Mouse (Mus musculus) bone marrow, adult 2 months (tissue): Measurements from ENCODE around the gene Man1a2. TPM values are rescaled to one million over a fixed set of nuclear protein-coding genes. Genes with fewer than 3 reads are reported as not detected.
A peak's percentile ranks its signal among the peaks of the same experiment; 100 is the strongest.

ENCODE experiments used
- H3K27ac ChIP-seq: fragments of 200-500 bp; 2 replicates; pipeline ENCODE4 v1.5.1; 2012; ENCODE audit warnings: low read depth, mild to moderate bottlenecking, control low read depth, inconsistent platforms, low read length; ENCODE audit not compliant: control insufficient read depth, poor library complexity, insufficient read depth
- H3K4me1 ChIP-seq: fragments of 200-500 bp; 2 replicates; pipeline ENCODE4 v1.6.1; 2011; ENCODE audit warnings: low read length; ENCODE audit not compliant: control insufficient read depth, insufficient read depth
- H3K4me3 ChIP-seq: fragments of 200-500 bp; replicated peaks from 2 replicates; pipeline ENCODE3; 2011; ENCODE audit warnings: mild to moderate bottlenecking, low read depth, low read length, control low read depth; ENCODE audit not compliant: control insufficient read depth
- CTCF ChIP-seq: fragments of 200-500 bp; IDR thresholded peaks from 2 replicates; pipeline ENCODE4 v1.5.1; 2011; ENCODE audit warnings: low read length, control low read depth; ENCODE audit not compliant: control insufficient read depth, insufficient read depth
- POLR2A ChIP-seq: fragments of 200-500 bp; IDR thresholded peaks from 2 replicates; pipeline ENCODE4 v1.6.1; 2011; ENCODE audit warnings: low read depth, mild to moderate bottlenecking, control low read depth, low read length, borderline replicate concordance; ENCODE audit not compliant: control insufficient read depth
- WGBS: fragments of 180-500 bp; shearing (Covaris S2); methylation state at CpG from one replicate; pipeline ENCODE4 v1.1.7; 2018; 5-methylcytosine and 5-hydroxymethylcytosine counted together
- polyA plus RNA-seq: library from polyadenylated mRNA; stranded (reverse); fragments of >200 nt; gene quantifications from 2 replicates; pipeline ENCODE4 v1.2.4, GENCODE M21; 2011; ENCODE audit warnings: low replicate concordance; ENCODE audit not compliant: missing spikeins, insufficient read depth, insufficient read length

The Man1a2 gene
- polyA plus RNA-seq, 1 experiment = 19.5 TPM

DNA sequence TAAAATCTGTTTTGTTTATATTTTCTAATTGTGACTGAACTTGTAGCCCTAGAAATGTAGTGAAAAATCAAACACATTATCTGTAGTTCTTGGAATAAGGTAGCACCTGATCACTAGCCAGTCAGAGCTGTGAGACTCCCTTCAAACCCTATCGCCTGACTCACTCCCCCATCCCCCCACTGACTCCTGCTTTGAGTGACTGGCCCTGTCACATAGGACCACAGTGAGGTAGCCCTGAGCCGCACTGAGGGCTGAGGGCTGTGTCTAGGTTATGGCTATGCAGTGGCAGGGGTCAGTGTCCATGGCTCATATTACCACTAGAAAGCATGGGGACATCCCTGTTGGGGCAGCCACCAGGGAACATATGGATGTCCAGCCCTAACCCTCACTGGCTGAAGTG lies 80.8 kb downstream of the Man1a2 start:
- H3K4me1 ChIP-seq = no peaks in the 10 kb centered on the region
- TF ChIP-seq POLR2A (no peak), CTCF (no peak)
- H3K27ac ChIP-seq = no peak overlapping the region
- WGBS = 86% methylated on average over 2 of the region's 2 CpGs
- no peak overlapping the region for H3K4me3 ChIP-seq

DNA sequence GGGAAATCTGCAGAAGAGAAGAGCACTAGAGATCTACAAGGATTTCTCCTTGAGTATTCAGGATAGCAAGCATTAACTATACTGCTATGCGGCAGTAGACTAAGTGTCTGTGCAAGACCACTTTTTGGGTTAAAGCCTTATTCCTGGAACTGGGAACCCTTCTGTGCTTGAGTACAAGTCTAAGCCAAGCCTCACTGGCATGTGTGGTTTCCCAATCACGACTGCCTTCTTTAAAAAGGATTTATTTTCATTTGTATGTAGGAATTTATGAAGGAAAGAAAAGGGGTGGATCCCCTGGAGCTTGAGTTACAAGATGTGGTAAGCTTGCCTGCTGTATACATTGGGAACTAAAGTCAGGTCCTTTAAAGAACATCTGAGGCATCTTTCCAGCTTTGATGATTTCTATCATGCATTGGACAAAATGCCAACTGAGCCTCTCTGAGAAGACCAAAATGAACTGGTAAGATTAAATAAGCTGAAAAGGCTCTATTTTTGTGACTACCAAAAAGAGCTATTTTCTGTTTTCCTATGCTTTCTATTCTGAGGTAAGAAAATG lies 86.0 kb downstream of the Man1a2 start:
- Histone ChIP-seq H3K4me3 (no peak overlapping the region), H3K27ac (no peak overlapping the region), H3K4me1 (no peaks in the 10 kb centered on the region)
- no peak for TF ChIP-seq POLR2A
- no peak for TF ChIP-seq CTCF
- WGBS = 89% methylated on average over 2 of the region's 2 CpGs

DNA sequence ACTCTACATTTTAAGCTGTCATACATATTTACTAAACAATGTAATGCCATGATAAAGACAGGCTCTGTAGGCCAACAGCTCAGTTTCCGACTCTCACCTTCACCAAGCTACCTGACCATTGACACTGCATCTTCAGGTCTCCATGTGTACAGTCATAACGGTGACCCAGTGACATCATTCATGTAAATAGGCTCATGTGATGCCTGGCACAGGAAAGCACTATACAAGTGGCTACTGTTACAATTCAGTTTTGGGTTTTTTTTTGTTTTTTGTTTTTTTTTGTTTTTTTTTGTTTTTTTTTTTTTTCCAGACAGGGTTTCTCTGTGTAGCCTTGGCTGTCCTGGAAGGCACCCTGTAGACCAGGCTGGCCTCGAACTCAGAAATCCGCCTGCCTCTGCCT lies 94.2 kb downstream of the Man1a2 start:
- Histone ChIP-seq H3K27ac (no peak overlapping the region), H3K4me3 (no peak overlapping the region), H3K4me1 (no peaks in the 10 kb centered on the region)
- WGBS = 86% methylated on average over 4 of the region's 4 CpGs
- TF ChIP-seq POLR2A (no peak), CTCF (no peak)

DNA sequence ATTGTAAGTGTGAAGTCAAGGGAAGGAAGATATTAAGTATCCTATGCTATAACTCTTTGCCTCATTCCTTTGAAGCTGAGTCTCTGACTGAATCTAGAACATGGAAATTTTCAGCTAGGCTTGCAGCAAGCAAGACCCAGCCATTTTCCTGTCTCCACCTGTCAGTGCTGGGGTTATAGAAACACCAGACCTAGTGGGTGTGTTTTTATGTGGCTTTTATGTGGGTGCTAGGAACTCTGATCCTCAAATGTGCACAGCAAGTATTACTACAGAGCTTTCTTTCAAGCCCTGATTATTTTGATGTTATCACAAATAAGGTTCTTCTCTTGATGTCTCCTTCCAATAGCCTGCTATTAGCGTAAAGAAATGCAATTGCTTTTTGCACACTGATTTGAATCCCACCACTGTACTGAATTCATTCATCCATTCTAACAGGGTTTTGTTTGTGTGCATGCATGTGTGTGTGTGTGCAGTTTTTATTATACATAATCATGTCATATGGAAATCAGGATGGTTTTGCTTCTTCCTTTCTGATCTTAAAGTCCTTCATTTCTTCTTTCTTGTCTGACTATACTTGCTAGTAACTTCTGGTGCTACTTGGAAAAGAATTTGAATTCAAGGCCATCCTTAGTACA lies 102.5 kb downstream of the Man1a2 start:
- 94% methylated on average over 1 of the region's 1 CpGs for WGBS
- no peak for TF ChIP-seq CTCF
- TF ChIP-seq POLR2A = no peak
- Histone ChIP-seq H3K4me1 (no peaks in the 10 kb centered on the region), H3K27ac (no peak overlapping the region), H3K4me3 (no peak overlapping the region)

DNA sequence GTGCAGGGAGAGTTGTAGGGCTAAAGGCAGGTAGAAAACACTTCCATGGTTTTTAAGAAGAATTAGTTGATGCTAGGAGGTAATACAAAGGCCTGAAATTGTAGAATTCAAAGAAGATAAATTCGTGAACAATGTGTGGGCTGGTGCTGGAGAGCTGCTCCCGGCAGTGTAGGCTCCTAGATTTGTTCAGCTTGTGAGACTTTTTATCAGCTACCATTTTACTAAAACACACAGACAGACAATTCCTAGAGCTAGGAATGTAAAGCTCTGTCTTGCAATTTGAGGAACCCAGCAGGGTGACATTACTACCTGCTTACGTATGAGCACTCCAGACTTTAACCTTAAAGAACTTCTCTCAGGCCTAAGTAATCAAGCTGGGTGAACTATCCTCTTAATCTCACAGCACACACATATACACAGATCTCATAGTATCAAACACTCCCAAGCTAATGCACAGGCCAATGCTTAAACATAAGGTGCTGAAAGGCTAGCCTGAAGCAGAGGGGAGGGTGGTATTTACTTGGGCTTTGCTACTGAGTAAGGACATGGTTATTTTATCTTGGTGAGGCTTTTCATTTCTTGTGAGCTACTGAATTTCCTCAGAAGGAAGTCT lies 112.6 kb downstream of the Man1a2 start:
- WGBS = 88% methylated on average over 3 of the region's 3 CpGs
- H3K4me1 ChIP-seq = no peaks in the 10 kb centered on the region
- no peak for TF ChIP-seq POLR2A
- no peak for TF ChIP-seq CTCF
- no peak overlapping the region for H3K27ac ChIP-seq
- H3K4me3 ChIP-seq = no peak overlapping the region

DNA sequence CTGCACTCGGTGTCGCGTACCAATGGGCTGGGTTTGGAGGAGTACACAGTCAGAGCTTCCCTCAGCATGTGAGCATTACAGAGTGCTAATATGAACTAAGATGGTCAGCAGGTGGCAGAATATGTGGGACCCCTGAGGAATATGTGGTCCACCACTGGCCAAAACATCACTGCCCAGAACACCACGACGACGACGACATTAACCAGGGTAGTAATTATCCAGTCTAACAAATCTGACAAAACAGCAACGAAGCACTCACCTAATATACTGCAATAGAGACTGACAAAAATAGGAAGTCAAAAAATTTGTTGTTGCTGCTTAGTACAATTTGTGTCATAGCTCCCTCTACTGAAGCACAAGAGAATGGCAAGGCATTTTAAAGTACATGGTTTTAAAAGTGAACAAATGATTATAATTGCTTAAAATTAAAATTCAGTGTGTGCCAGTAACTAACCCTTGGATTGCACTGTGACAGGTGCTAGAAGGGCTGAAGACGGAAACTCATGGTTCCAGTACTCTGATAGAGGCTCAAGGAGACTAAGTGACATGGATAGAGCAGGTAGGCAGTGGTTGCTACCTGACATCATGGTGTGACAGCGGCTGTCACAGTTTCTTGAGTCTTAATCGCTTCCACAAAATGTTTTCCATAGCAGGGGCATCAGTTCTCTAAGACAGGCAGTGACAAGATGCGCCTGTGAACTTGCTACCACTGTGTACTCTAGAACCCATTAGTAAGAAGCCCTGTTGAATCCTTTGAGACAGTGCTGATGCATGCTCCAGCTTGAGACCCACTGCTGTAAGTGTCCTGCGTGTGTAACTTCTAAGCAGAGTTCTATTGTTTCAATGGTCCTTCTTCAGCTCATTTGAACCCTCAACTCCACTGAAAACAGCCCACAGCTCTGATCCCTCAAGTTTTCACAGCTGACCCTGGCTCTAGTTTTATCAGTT lies 116.6 kb downstream of the Man1a2 start:
- 70% methylated on average over 13 of the region's 13 CpGs for WGBS

DNA sequence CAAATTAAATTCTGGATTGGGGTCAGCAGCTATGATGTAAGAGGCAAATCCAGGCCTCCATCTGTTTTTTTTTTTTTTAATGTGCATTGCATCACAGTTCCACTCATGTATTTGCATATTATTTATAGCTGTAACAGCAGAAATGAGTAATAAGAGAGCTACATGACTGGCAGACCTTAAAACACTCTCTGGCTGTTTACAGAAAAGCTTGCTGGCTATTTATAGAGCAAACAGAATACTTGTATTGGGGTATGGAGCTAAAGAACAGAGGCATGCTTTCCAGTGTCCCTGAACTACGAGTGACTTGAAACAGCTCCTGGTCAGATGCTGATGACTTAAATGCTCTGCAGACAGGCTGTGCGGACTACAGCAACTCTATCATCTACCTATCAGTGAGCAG lies 121.7 kb downstream of the Man1a2 start:
- Histone ChIP-seq H3K4me3 (no peak overlapping the region), H3K4me1 (no peaks in the 10 kb centered on the region), H3K27ac (no peak overlapping the region)
- TF ChIP-seq CTCF = no peak
- TF ChIP-seq POLR2A = no peak
- 83% methylated on average over 2 of the region's 2 CpGs for WGBS

More for the DNA sequence above, 116.6 kb downstream of the Man1a2 start:
- no peak overlapping the region for H3K27ac ChIP-seq
- H3K4me3 ChIP-seq = no peak overlapping the region
- H3K4me1 ChIP-seq = no peaks in the 10 kb centered on the region
- peak; percentile 28; the same call in 1 of the 2 replicates for TF ChIP-seq CTCF
- no peak for TF ChIP-seq POLR2A

DNA sequence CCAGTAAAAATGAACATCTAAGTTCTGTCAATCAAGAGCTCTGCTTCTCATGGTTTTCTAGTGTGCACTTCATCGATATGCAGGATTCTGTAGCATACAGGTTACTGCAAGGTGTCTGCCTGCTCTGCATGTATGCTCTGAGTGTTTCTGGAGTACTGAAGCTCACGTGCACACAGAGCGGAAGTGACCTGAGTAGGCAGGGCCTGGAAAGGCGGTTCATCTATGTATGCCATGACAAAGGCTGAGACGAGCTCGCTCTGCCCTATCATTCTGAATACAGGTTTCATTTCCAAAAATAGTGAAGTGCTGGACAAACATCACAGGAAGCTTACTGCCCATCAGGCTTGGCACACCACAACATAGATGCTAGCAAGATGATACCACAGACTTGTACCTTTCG lies 122.8 kb downstream of the Man1a2 start:
- TF ChIP-seq CTCF (no peak), POLR2A (no peak)
- Histone ChIP-seq H3K4me3 (no peak overlapping the region), H3K27ac (no peak overlapping the region), H3K4me1 (no peaks in the 10 kb centered on the region)
- 86% methylated on average over 7 of the region's 7 CpGs for WGBS
